Mouse (Mus musculus): Measurements from ENCODE around the gene Gm10428.

GRCm38 (mm10) chr11:62728276-62728675 is 24.6 kb upstream of the Gm10428 start:
- TF ChIP-seq POLR2A (IDR thresholded peaks at IDR 0.05; ENCODE audit: borderline replicate concordance, extremely low read depth, low read depth, low read length) (no peak), CTCF (IDR thresholded peaks at IDR 0.05; ENCODE audit: insufficient read depth, low read length) (no peak)
